ENCODE assay signal across 16 mouse cellular contexts in genomic region chr15:85919191-85919891, GRCm38 (mm10). TPM values are rescaled to one million over a fixed set of nuclear protein-coding genes. Genes with fewer than 3 reads are reported as not detected.
DNase-seq lines count a peak whose midpoint lies in the region; ATAC-seq and TF ChIP-seq lines count a peak whose summit lies in the region.
"Had no signal": no experiment of that assay in that cellular context is flagged by ENCODE, and none has a peak within 500 bp of the region (broad histone marks: within the 10 kb centered on the region; RNA-seq: fewer than 3 reads in every experiment).

No protein-coding gene starts in this region.

- 0 out of 2 replicates have a peak, but pooled peaks have one; percentile 15 for ATAC-seq in forebrain, embryonic 16.5 days
- ATAC-seq in forebrain, embryonic 12.5 days (ENCODE audit: low FRiP score) = no peak
- peak; percentile 54 for ATAC-seq in neural tube, embryonic 11.5 days (ENCODE audit: insufficient read depth, low FRiP score, low TSS enrichment)
- no peak for ATAC-seq in intestine, embryonic 16.5 days

- H3K79me2 ChIP-seq in C2C12 (ENCODE audit: control insufficient read depth, insufficient read depth) = no peaks in the 10 kb centered on the region

- H3K9ac ChIP-seq in forebrain, embryonic 16.5 days (replicated peaks; ENCODE audit: low read depth, low read length) = no peak overlapping the region
- H3K9ac ChIP-seq in forebrain, embryonic 12.5 days = no peak overlapping the region
- H3K9ac ChIP-seq in neural tube, embryonic 11.5 days (ENCODE audit: low read length) = no peak overlapping the region
- H3K9ac ChIP-seq in intestine, embryonic 16.5 days (ENCODE audit: low read depth, low read length) = no peak overlapping the region
- H3K9ac ChIP-seq: embryonic facial prominence, embryonic 12.5 days; liver, embryonic 13.5 days had no signal

- H3K36me3 ChIP-seq in forebrain, embryonic 16.5 days (ENCODE audit: control insufficient read depth, insufficient read depth) = no peaks in the 10 kb centered on the region
- H3K36me3 ChIP-seq in forebrain, embryonic 12.5 days (replicated peaks) = peaks cover 51% of the 10 kb centered on the region
- H3K36me3 ChIP-seq in C2C12 (ENCODE audit: control insufficient read depth, insufficient read depth) = no peaks in the 10 kb centered on the region
- no peaks in the 10 kb centered on the region for H3K36me3 ChIP-seq in neural tube, embryonic 11.5 days (ENCODE audit: control insufficient read depth, insufficient read depth, low read length)
- H3K36me3 ChIP-seq in intestine, embryonic 16.5 days (ENCODE audit: control insufficient read depth, insufficient read depth, low read length) = no peaks in the 10 kb centered on the region
- H3K36me3 ChIP-seq: embryonic facial prominence, embryonic 12.5 days; liver, embryonic 13.5 days had no signal

- H3K4me2 ChIP-seq in forebrain, embryonic 16.5 days (ENCODE audit: low read length) = no peak overlapping the region
- no peak overlapping the region for H3K4me2 ChIP-seq in forebrain, embryonic 12.5 days
- H3K4me2 ChIP-seq in neural tube, embryonic 11.5 days (ENCODE audit: low read depth) = no peak overlapping the region
- H3K4me2 ChIP-seq in intestine, embryonic 16.5 days (ENCODE audit: low read depth, low read length) = no peak overlapping the region
- H3K4me2 ChIP-seq: embryonic facial prominence, embryonic 12.5 days; liver, embryonic 13.5 days had no signal

- 0 out of 2 replicates have a peak overlapping the region, but pooled peaks have one; percentile 9 for H3K27ac ChIP-seq in forebrain, embryonic 16.5 days (ENCODE audit: low read length)
- H3K27ac ChIP-seq in forebrain, embryonic 12.5 days = no peak overlapping the region
- no peak overlapping the region for H3K27ac ChIP-seq in neural tube, embryonic 11.5 days (ENCODE audit: low read depth, low read length)
- H3K27ac ChIP-seq in intestine, embryonic 16.5 days (ENCODE audit: low read length) = no peak overlapping the region
- H3K27ac ChIP-seq: embryonic facial prominence, embryonic 12.5 days; liver, embryonic 13.5 days had no signal

- H3K27me3 ChIP-seq in forebrain, embryonic 16.5 days (replicated peaks; ENCODE audit: control insufficient read depth, insufficient read depth, low read length) = no peaks in the 10 kb centered on the region
- H3K27me3 ChIP-seq in forebrain, embryonic 12.5 days = no peaks in the 10 kb centered on the region
- peaks cover 38% of the 10 kb centered on the region for H3K27me3 ChIP-seq in C2C12 (ENCODE audit: control insufficient read depth, insufficient read depth, insufficient read length)
- no peaks in the 10 kb centered on the region for H3K27me3 ChIP-seq in neural tube, embryonic 11.5 days (ENCODE audit: control insufficient read depth, insufficient read depth, low read length)
- no peaks in the 10 kb centered on the region for H3K27me3 ChIP-seq in intestine, embryonic 16.5 days (replicated peaks; ENCODE audit: control insufficient read depth, insufficient read depth, low read length)
- H3K27me3 ChIP-seq: embryonic facial prominence, embryonic 12.5 days; liver, embryonic 13.5 days had no signal

- H3K4me1 ChIP-seq in forebrain, embryonic 16.5 days (replicated peaks; ENCODE audit: control insufficient read depth, insufficient read depth, low read length) = no peaks in the 10 kb centered on the region; the same call in 1 of the 2 replicates
- H3K4me1 ChIP-seq in forebrain, embryonic 12.5 days = no peaks in the 10 kb centered on the region; the same call in 1 of the 2 replicates
- H3K4me1 ChIP-seq in neural tube, embryonic 11.5 days (ENCODE audit: control insufficient read depth, insufficient read depth, low read length) = peaks cover 6% of the 10 kb centered on the region; the same call in 1 of the 2 replicates
- no peaks in the 10 kb centered on the region for H3K4me1 ChIP-seq in intestine, embryonic 16.5 days (ENCODE audit: control insufficient read depth, insufficient read depth, low read length)
- H3K4me1 ChIP-seq: embryonic facial prominence, embryonic 12.5 days; liver, embryonic 13.5 days had no signal

- H3K79me3 ChIP-seq in C2C12 (ENCODE audit: low read depth) = no peaks in the 10 kb centered on the region

- peak; percentile 20 for DNase-seq in embryo, embryonic 11 days
- no peak for DNase-seq in neural tube, embryonic 11.5 days (ENCODE audit: low spot score)
- DNase-seq in cerebellum, adult 9-10 months = no peak
- DNase-seq: cerebellum, adult 18-20 months; gastrocnemius, postnatal 10 days; heart, postnatal 14 days; left cerebral cortex, postnatal 4 days; liver, embryonic 13.5 days; lung, postnatal 14 days; right cerebral cortex, adult 18-20 months had no signal

- no peak overlapping the region for H3K4me3 ChIP-seq in forebrain, embryonic 16.5 days (replicated peaks; ENCODE audit: low read length)
- H3K4me3 ChIP-seq in forebrain, embryonic 12.5 days (replicated peaks) = no peak overlapping the region
- no peak overlapping the region for H3K4me3 ChIP-seq in C2C12 (ENCODE audit: insufficient read depth, poor library complexity, severe bottlenecking)
- H3K4me3 ChIP-seq in neural tube, embryonic 11.5 days (ENCODE audit: low read depth, low read length) = no peak overlapping the region
- H3K4me3 ChIP-seq in intestine, embryonic 16.5 days (ENCODE audit: low read length) = no peak overlapping the region
- H3K4me3 ChIP-seq: embryonic facial prominence, embryonic 12.5 days; liver, embryonic 13.5 days; midbrain, embryonic 10.5 days had no signal

- TF ChIP-seq CTCF in C2C12 (IDR thresholded peaks at IDR 0.05; ENCODE audit: control insufficient read depth, insufficient read depth, insufficient read length) = no peak

- no peak overlapping the region for H3ac ChIP-seq in C2C12 (ENCODE audit: control insufficient read depth, insufficient read length, low read depth)

- H3K9me3 ChIP-seq in forebrain, embryonic 16.5 days (ENCODE audit: control insufficient read depth, low read length) = 0 out of 2 replicates have a peak, but pooled peaks cover 3% of the 10 kb centered on the region
- H3K9me3 ChIP-seq in forebrain, embryonic 12.5 days = 0 out of 2 replicates have a peak, but pooled peaks cover 5% of the 10 kb centered on the region
- H3K9me3 ChIP-seq in neural tube, embryonic 11.5 days (ENCODE audit: control insufficient read depth, low read length) = no peaks in the 10 kb centered on the region
- no peaks in the 10 kb centered on the region for H3K9me3 ChIP-seq in intestine, embryonic 16.5 days (ENCODE audit: control insufficient read depth, low read length)
- H3K9me3 ChIP-seq: embryonic facial prominence, embryonic 12.5 days; liver, embryonic 13.5 days had no signal

- 31% methylated on average over 8 of the region's 8 CpGs for WGBS in forebrain, embryonic 16.5 days
- WGBS in forebrain, embryonic 12.5 days = 53% methylated on average over 8 of the region's 8 CpGs
- 43% methylated on average over 8 of the region's 8 CpGs for WGBS in neural tube, embryonic 11.5 days
- WGBS in intestine, embryonic 16.5 days = 61% methylated on average over 8 of the region's 8 CpGs

TF ChIP-seq in C2C12, 6 proteins besides CTCF, POLR2A, EP300 and RAD21:
- TF ChIP-seq MAX (IDR thresholded peaks at IDR 0.05) = no peak
- no peak for TF ChIP-seq FOSL1 (IDR thresholded peaks at IDR 0.05; ENCODE audit: insufficient read depth, low read length, poor library complexity, severe bottlenecking)
- TF ChIP-seq MYOG (IDR thresholded peaks at IDR 0.05; ENCODE audit: control insufficient read depth, extremely low read depth, insufficient read length) = no peak
- TF ChIP-seq MYOD1 (IDR thresholded peaks at IDR 0.05; ENCODE audit: control insufficient read depth, insufficient read length, low read depth) = no peak
- TF ChIP-seq CEBPB (IDR thresholded peaks at IDR 0.05; ENCODE audit: low read depth) = peak; percentile 10
- TF ChIP-seq USF1 (IDR thresholded peaks at IDR 0.05; ENCODE audit: low read depth) = no peak

RNA-seq across cellular contexts. Expression of gene Trmu, which starts 40.2 kb away (rescaled TPM):
- polyA plus RNA-seq in forebrain, embryonic 16.5 days (2015; fragmentation: Nextera tagmentation; extraction: Ambion mirVana) = 51.2 and 59.1 TPM in 2 replicates
- 43.2 and 48.0 TPM in 2 replicates for polyA plus RNA-seq in forebrain, embryonic 12.5 days (2016; fragmentation: Nextera tagmentation; extraction: Ambion mirVana)
- polyA plus RNA-seq in C2C12 (2012; fragmentation: generic; extraction: Trizol) = 10.4 TPM
- 32.4 and 34.0 TPM in 2 replicates for polyA plus RNA-seq in neural tube, embryonic 11.5 days (2014; fragmentation: Nextera tagmentation; extraction: Ambion mirVana)
- 36.7 and 37.3 TPM in 2 replicates for polyA plus RNA-seq in intestine, embryonic 16.5 days (2015; fragmentation: Nextera tagmentation; extraction: Ambion mirVana)

RNA-seq across cellular contexts. Expression of gene Gtse1, which starts 59.8 kb away (rescaled TPM):
- 12.7 and 15.4 TPM in 2 replicates for polyA plus RNA-seq in forebrain, embryonic 16.5 days (2015; fragmentation: Nextera tagmentation; extraction: Ambion mirVana)
- 44.1 and 44.6 TPM in 2 replicates for polyA plus RNA-seq in forebrain, embryonic 12.5 days (2016; fragmentation: Nextera tagmentation; extraction: Ambion mirVana)
- 60.7 TPM for polyA plus RNA-seq in C2C12 (2012; fragmentation: generic; extraction: Trizol)
- polyA plus RNA-seq in neural tube, embryonic 11.5 days (2014; fragmentation: Nextera tagmentation; extraction: Ambion mirVana) = 37.1 and 40.3 TPM in 2 replicates
- polyA plus RNA-seq in intestine, embryonic 16.5 days (2015; fragmentation: Nextera tagmentation; extraction: Ambion mirVana) = 20.0 and 22.9 TPM in 2 replicates

Comparison
In these comparisons a context has a peak if more than half of its experiments do, and no peak if none do; other contexts are left out.
1. ATAC-seq: peak in forebrain, embryonic 16.5 days (single experiment) and neural tube, embryonic 11.5 days (single experiment); none in forebrain, embryonic 12.5 days (single experiment) and intestine, embryonic 16.5 days (single experiment).